Mouse (Mus musculus) erythroid progenitor cell, adult 5-6 weeks (primary cell): Measurements from ENCODE around the gene Zik1. TPM values are rescaled to one million over a fixed set of nuclear protein-coding genes. Genes with fewer than 3 reads are reported as not detected.

ENCODE experiments used
- ATAC-seq: replicated peaks from 2 replicates; pipeline ENCODE4 v1.8.0; 2016; ENCODE audit warnings: moderate number of reproducible peaks, mild to moderate bottlenecking, moderate TSS enrichment, inconsistent platforms; ENCODE audit not compliant: poor library complexity, low FRiP score, severe bottlenecking
- total RNA-seq, 2 experiments: library from RNA; stranded (forward) in 1 of 2; stranded (reverse) in 1 of 2; fragments of 150-400 nt in 1 of 2; fragments of 186-747, 209-891 nt in 1 of 2; gene quantifications; 2 replicates each; pipeline versions ENCODE4 v1.2.3 to v1.2.4; 2015 to 2017; ENCODE audit warnings: low replicate concordance in 2 of 2

Gene Zik1
- total RNA-seq (2015; ENCODE audit: low replicate concordance) = 0.72 TPM in 1 of 2 replicates, not detected in the other
- 0.39 and 1.3 TPM in 2 replicates for total RNA-seq (2017; ENCODE audit: low replicate concordance)

DNA sequence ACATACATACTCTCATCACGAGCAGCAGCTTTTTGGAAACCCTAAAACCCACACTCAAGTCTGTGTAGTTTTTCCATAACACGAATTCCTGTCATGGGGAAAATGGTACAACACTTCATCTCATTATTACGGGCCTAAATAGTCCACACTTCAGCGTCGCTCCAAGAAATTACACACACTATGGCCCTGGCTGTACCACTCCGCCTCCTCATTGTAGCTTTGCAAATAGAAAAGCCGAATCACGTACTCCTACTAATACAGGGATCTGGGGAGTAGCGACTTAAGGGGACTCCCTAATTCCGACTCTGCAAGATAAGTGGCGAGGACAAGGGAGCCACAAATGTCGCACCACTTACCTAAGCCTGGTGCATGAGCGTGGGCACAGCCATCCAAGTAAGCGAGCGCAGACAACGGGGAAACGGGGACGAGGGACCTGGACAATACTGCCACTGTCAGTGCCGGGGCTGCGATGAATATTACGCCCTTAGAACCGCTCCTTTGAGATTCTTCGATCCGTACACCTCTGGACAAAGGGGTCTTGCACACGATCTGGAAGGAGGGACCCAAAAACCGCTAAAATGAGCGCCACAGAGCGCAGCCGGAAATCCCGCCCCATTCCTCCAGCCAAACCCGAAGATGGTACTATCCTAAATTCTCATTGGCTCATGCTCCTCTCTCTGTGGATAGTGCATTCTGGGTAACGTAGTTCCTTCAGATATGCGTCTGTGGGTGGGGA lies at the start of gene Zik1:
Zik1 (minus strand) TSS at position 609 of the 736 bp plus-strand sequence.
- ATAC-seq = peak; percentile 89

DNA sequence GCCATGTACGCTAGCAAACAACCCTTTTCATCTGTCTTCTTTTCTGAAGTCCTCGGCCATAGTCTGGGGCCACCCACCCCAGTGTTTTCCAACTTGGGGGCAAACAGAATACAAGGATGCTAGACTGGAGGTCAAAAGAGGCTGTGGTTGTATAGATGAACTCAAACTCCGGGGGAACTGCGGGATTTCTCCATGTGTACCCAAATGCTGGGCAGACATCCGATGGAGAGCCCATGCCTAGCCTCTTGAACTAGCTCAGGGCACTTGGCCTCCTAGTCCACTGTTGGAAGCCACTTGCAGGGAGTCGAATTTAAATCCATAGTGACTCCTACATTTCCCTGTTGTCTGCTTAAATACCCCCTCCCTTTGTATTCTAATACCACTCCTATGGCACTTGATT lies 384 bp upstream of the Zik1 start:
- ATAC-seq = no peak

DNA sequence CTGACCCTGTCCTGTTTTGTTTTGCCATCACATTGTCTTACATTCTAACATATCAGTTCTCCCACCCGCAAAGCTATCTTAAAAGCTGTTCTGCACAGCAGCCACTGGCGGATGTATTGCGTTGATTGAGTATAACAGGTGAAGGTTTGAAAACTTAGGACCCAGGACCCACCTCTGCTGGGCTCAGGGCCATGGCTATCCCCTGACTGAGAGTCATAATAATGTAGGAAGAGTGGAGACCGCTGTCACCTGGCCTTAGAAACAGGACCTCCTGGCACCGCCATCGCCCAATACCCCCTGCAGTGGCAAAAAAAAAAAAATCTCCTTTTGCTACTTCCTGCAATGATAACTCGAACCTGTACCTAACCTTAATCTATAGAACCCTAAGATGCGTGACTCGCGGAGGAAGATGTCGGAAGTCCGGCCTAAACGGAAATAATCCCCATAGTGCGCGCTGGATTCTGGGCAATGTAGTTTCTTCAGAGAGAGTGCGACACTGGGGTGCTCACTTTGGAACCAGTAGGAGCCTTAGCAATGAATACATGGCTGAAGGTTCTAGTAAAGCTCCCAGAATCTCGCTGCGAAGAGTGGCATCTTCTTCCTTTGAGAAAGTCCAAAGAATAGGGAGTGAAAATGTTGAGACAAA lies 14.5 kb downstream of the Zik1 start:
- ATAC-seq = no peak

DNA sequence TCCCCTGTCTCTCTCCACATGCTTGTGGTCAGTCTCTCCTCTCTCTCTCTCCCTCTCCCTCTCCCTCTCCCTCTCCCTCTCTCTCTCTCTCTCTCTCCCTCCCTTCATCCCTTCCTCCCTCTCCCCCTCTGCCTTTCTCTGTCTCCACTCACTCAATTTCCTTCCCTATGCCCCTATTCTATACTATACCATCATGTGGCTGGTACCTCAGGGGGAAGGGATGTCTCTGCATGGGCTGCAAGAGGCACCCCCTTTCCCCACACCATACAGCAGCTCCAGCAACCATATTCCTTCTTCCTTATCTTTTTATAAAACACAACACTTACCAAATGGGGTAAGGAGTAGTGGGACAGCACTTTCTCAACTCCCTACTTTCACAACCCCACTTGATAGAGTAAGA lies 15.4 kb downstream of the Zik1 start:
- no peak for ATAC-seq

DNA sequence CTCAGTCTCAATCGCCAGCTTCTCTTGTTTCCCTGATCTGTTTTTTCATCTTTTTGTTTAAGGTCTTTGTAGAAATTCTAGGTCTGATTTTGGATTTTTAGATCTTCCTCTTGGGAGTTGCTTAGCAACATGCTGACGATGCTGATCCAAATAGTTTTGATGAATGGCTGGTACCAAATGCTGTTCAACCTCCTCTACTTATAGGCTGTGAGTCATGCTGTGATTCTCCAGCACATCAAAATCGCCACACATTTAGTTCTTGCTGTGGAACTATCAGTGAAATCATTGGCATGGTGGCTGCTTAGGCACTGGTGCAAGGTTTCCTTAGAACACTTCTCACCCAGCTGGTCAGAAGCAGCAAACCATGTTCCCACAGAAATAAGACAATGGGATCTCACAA lies 37.0 kb downstream of the Zik1 start:
- no peak for ATAC-seq

DNA sequence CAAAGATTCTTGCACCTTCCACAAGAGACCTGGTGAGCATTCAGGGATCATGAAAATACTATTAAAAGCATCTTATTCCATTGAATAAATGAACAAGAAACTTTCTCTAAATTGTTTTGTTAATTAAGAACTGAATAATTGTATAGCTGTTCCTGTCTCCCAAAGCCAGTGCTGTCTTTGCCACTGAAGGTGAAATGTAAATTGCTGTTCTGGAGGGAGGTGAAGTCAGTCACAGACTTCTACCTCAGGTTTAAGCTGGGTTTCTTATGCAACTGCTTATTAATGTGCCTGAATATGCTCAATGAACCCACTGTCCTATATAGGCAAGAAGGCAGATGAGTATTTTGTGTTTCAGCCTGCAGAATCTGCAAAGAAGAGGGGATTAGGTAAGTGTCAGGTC lies 52.2 kb downstream of the Zik1 start, which contains the start of gene Vmn1r67:
Vmn1r67 (plus strand) TSS at position 301 of the 400 bp plus-strand sequence.
- no peak for ATAC-seq

Other genes starting within 250 kb of the Zik1 start
- not detected in 2 replicates for gene Vmn1r66, start 217.4 kb downstream of the Zik1 start, total RNA-seq (2015; ENCODE audit: low replicate concordance)
- not detected in 2 replicates for gene Vmn1r66, start 217.4 kb downstream of the Zik1 start, total RNA-seq (2017; ENCODE audit: low replicate concordance)
- not detected in 2 replicates for gene Vmn1r67, start 52.1 kb downstream of the Zik1 start, total RNA-seq (2015; ENCODE audit: low replicate concordance)
- gene Vmn1r67, start 52.1 kb downstream of the Zik1 start, total RNA-seq (2017; ENCODE audit: low replicate concordance) = not detected in 2 replicates
- not detected in 2 replicates for gene Vmn1r68, start 63.1 kb upstream of the Zik1 start, total RNA-seq (2015; ENCODE audit: low replicate concordance)
- not detected in 2 replicates for gene Vmn1r68, start 63.1 kb upstream of the Zik1 start, total RNA-seq (2017; ENCODE audit: low replicate concordance)
- gene Vmn1r69, start 118.3 kb upstream of the Zik1 start, total RNA-seq (2015; ENCODE audit: low replicate concordance) = not detected in 2 replicates
- gene Vmn1r69, start 118.3 kb upstream of the Zik1 start, total RNA-seq (2017; ENCODE audit: low replicate concordance) = not detected in 2 replicates
- not detected in 2 replicates for gene Vmn1r70, start 136.1 kb upstream of the Zik1 start, total RNA-seq (2015; ENCODE audit: low replicate concordance)
- not detected in 2 replicates for gene Vmn1r70, start 136.1 kb upstream of the Zik1 start, total RNA-seq (2017; ENCODE audit: low replicate concordance)
- gene Nlrp4b, start 192.4 kb upstream of the Zik1 start, total RNA-seq (2015; ENCODE audit: low replicate concordance) = not detected in 2 replicates
- not detected in 2 replicates for gene Nlrp4b, start 192.4 kb upstream of the Zik1 start, total RNA-seq (2017; ENCODE audit: low replicate concordance)